Mouse (Mus musculus) olfactory bulb, adult 2 months (tissue): Measurements from ENCODE around the gene Gldc.

Experiments used
- CTCF ChIP-seq: fragments of 200-500 bp; IDR thresholded peaks from 2 replicates; pipeline ENCODE4 v1.5.1; 2012; ENCODE audit warnings: low read depth, mild to moderate bottlenecking, low read length, moderate library complexity; ENCODE audit not compliant: insufficient read depth
- POLR2A ChIP-seq: fragments of 200-500 bp; IDR thresholded peaks from 2 replicates; pipeline ENCODE4 v1.6.1; 2012; ENCODE audit warnings: mild to moderate bottlenecking, low read depth, low read length, moderate library complexity; ENCODE audit not compliant: insufficient read depth

DNA sequence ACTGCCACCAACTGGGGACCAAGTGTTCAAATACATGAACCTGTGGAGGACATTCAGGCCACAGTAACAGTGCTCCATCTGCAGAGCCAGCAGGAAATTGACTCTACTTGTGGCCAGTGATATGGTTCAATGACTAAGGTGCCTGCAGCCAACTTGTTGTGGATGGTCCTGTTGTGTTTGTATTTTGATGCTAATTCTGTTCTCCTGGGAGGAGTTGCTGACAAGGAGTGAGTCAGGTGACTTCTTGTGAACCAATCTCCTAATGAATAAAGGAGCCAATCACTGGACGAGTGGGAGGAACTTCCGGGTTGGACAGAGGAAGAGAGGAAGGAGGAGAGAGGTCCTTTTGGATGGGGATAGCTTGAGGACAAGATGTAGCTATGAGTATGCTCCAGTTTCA lies 10.3 kb upstream of the Gldc start:
- no peak for TF ChIP-seq POLR2A
- TF ChIP-seq CTCF = no peak
